Mouse (Mus musculus): ENCODE results near the gene Zcchc13. TPM values are rescaled to one million over a fixed set of nuclear protein-coding genes. Genes with fewer than 3 reads are reported as not detected.
A peak's percentile ranks its signal among the peaks of the same experiment; 100 is the strongest.

The Zcchc13 gene
- not detected in 2 replicates for polyA plus RNA-seq (2015; fragmentation: Nextera tagmentation; extraction: Ambion mirVana)

DNA sequence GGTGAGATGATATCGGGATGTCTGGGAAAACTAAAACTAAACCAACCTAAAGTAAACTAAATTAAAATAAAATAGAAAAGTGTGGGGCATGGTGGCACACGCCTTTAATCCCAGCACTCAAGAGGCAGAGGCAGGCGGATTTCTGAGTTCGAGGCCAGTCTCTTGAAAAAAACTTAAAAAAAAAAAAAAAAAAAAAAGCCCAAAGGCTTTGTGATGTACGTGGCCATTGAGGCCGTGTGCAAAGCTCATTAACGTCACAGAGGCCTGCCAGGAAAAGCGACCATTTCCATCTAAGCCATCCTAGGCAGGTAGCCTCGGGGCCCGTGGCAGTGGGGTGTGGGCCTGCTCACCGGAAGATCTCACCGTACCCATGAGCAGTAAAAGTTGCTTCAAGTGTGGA is at the start of gene Zcchc13:
Gene Zcchc13 (plus strand): TSS at position 284 of the 400 bp plus-strand sequence.
- no peak within 1 kb of the TSS for H3K27ac ChIP-seq
- no peak within 1 kb of the TSS for H3K4me2 ChIP-seq
- no peaks in the 10 kb centered on the region for H3K4me1 ChIP-seq (replicated peaks)
- no peak for ATAC-seq (ENCODE audit: low read depth)
- H3K9me3 ChIP-seq (replicated peaks): no peaks in the 10 kb centered on the region
- DNase-seq: no peak
- no peaks in the 10 kb centered on the region for H3K36me3 ChIP-seq
- 76% methylated on average over 12 of the region's 12 CpGs for WGBS (ENCODE audit: insufficient replicate concordance)
- no peak within 1 kb of the TSS for H3K4me3 ChIP-seq (replicated peaks)
- H3K27me3 ChIP-seq: no peaks in the 10 kb centered on the region
- no peak within 1 kb of the TSS for H3K9ac ChIP-seq

DNA sequence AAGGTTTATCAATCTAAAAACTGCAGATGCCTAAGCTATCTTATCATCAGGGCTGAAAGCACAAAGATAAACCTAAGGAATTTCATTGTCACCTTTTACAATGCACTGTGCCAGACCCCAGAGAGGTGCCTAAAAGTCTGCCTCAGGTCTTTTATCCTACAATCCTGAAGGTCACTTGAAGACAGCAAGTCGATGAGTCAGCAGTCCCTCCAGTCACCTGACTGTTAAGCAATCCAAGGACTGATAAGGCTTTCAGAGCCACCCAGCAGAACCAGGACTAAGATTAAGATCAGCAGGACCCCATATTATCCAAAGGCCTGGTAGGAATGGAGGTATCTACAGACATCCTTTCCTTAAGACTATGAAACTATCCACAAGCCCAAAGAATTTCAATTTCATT is 46.1 kb upstream of the Zcchc13 start:
- no peak overlapping the region for H3K27ac ChIP-seq
- H3K9ac ChIP-seq: no peak overlapping the region
- H3K4me3 ChIP-seq (replicated peaks): no peak overlapping the region
- H3K4me2 ChIP-seq: no peak overlapping the region
- peak; percentile 0 for DNase-seq
- peaks cover 25% of the 10 kb centered on the region; the same call in 1 of the 2 replicates for H3K36me3 ChIP-seq
- no peaks in the 10 kb centered on the region for H3K27me3 ChIP-seq
- 18% methylated on average over 1 of the region's 1 CpGs for whole genome bisulfite sequencing (ENCODE audit: insufficient replicate concordance)
- H3K4me1 ChIP-seq (replicated peaks): peaks cover 5% of the 10 kb centered on the region
- ATAC-seq (ENCODE audit: low read depth): no peak
- H3K9me3 ChIP-seq (replicated peaks): no peaks in the 10 kb centered on the region

DNA sequence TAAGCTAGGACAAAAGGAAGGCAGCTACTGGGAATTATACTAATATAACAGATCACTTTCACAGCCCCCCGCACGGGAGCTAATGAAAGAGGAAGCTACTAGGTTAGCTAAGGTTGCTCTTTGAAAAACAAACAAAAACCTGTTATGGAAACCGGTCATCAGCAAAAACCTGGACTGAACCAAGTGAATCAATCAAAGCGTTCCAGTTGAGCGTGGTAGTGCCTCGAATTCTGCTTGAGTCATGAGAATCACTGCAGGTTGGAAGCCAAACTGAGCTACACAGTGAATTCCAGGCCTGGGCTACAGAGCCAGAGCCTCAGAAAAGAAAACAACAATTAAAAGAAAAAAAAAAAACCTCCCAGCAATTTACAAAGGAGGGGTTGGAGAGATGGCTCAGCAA is 38.3 kb upstream of the Zcchc13 start:
- no peaks in the 10 kb centered on the region for H3K9me3 ChIP-seq (replicated peaks)
- ATAC-seq (ENCODE audit: low read depth): no peak
- H3K4me3 ChIP-seq (replicated peaks): no peak overlapping the region
- no peak overlapping the region for H3K4me2 ChIP-seq
- H3K9ac ChIP-seq: no peak overlapping the region
- H3K27me3 ChIP-seq: no peaks in the 10 kb centered on the region
- peaks cover 41% of the 10 kb centered on the region for H3K36me3 ChIP-seq
- 77% methylated on average over 6 of the region's 6 CpGs for WGBS (ENCODE audit: insufficient replicate concordance)
- H3K27ac ChIP-seq: no peak overlapping the region
- no peak for DNase-seq
- no peaks in the 10 kb centered on the region for H3K4me1 ChIP-seq (replicated peaks)

DNA sequence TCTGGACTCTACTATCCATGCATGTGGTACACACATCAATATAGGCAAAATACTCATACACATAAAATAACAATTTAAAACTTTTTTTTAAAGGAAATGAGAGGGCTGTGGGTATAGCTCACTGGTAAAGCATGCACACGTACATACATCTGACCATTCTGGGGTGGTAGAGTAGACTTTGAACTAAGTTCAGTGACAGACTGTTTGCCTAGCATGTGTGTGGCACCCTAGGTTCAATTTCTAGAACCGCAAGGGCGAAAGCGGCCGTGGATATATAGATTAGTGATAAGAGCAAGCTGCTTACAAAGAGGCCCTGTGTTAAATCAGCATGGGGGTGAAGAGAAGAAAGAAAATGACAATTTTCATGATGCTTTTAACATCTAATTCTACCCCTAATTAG is 27.8 kb upstream of the Zcchc13 start:
- Histone ChIP-seq H3K27me3 (no peaks in the 10 kb centered on the region), H3K4me2 (no peak overlapping the region), H3K4me3 (replicated peaks) (no peak overlapping the region), H3K9ac (no peak overlapping the region), H3K27ac (no peak overlapping the region), H3K9me3 (replicated peaks) (no peaks in the 10 kb centered on the region), H3K36me3 (peaks cover 71% of the 10 kb centered on the region), H3K4me1 (replicated peaks) (no peaks in the 10 kb centered on the region)
- WGBS (ENCODE audit: insufficient replicate concordance): 84% methylated on average over 5 of the region's 5 CpGs
- ATAC-seq (ENCODE audit: low read depth): no peak
- DNase-seq: no peak

DNA sequence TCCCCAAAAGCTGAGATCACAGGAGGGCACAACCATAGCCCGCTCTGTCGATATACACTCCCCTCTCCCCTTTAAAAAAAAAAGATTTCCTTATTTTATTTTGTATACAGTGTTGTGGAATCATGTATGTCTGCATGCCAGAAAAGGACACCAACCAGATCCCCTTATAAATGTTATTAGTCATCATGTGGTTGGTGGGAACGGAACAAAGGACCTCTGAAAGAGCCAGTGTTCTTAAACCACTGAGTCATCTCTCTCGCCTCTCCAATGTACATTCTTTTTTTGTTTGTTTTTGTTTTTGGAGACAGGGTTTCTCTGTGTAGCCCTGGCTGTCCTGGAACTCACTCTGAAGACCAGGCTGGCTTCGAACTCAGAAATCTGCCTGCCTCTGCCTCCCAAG is 26.2 kb upstream of the Zcchc13 start:
- WGBS (ENCODE audit: insufficient replicate concordance): 85% methylated on average over 5 of the region's 5 CpGs
- no peak overlapping the region for H3K9ac ChIP-seq
- no peaks in the 10 kb centered on the region for H3K27me3 ChIP-seq
- no peaks in the 10 kb centered on the region for H3K4me1 ChIP-seq (replicated peaks)
- H3K36me3 ChIP-seq: peaks cover 69% of the 10 kb centered on the region
- no peaks in the 10 kb centered on the region for H3K9me3 ChIP-seq (replicated peaks)
- no peak overlapping the region for H3K4me2 ChIP-seq
- H3K4me3 ChIP-seq (replicated peaks): no peak overlapping the region
- ATAC-seq (ENCODE audit: low read depth) (no peak), DNase-seq (no peak)
- H3K27ac ChIP-seq: no peak overlapping the region

DNA sequence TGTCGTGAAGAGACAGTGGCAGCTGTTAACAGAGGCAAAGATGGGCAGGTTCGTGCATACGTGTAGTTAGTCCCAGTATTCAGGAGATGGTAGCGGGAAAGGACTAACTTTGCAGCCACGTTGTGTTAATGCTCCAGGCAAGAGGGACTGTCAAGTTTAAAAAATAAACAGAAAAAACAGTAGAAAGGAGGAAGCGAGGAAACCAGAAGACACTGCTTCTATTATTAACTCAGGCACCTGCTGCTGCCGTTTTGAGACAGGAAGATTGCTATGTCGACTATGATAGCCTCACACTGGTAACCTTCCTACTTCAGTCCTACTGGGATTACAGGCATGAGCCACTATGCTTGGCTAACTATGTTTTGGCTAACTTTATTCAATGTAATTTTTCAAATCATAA is 24.9 kb upstream of the Zcchc13 start:
- no peaks in the 10 kb centered on the region for H3K4me1 ChIP-seq (replicated peaks)
- DNase-seq (no peak), ATAC-seq (ENCODE audit: low read depth) (no peak)
- H3K27me3 ChIP-seq: no peaks in the 10 kb centered on the region
- no peaks in the 10 kb centered on the region for H3K9me3 ChIP-seq (replicated peaks)
- no peak overlapping the region for H3K9ac ChIP-seq
- no peak overlapping the region for H3K4me3 ChIP-seq (replicated peaks)
- H3K4me2 ChIP-seq: no peak overlapping the region
- peaks cover 69% of the 10 kb centered on the region for H3K36me3 ChIP-seq
- H3K27ac ChIP-seq: no peak overlapping the region
- 69% methylated on average over 8 of the region's 8 CpGs for WGBS (ENCODE audit: insufficient replicate concordance)

DNA sequence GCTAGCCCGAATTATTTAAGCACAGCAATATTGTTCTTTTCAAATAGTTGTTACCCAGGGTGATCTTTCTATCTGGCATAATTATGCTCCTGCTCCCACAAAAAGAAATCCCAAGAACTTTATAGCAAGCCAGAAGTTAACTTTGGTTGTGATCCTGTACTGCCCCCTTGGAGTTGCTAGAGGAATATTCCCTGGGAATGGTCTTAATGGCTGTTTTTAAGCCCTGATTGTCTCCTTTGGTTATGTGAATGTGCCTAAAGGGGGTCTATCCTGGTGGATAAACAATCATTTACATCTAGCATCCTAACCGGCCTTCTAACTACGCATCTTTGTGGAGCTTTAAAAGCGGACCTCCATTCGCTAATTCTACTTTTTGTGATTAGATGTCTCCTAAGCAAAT is 20.0 kb upstream of the Zcchc13 start:
- H3K9me3 ChIP-seq (replicated peaks): no peaks in the 10 kb centered on the region
- peaks cover 4% of the 10 kb centered on the region; the same call in 1 of the 2 replicates for H3K4me1 ChIP-seq (replicated peaks)
- no peaks in the 10 kb centered on the region for H3K27me3 ChIP-seq
- no peak for DNase-seq
- no peak overlapping the region for H3K4me3 ChIP-seq (replicated peaks)
- WGBS (ENCODE audit: insufficient replicate concordance): 87% methylated on average over 5 of the region's 5 CpGs
- ATAC-seq (ENCODE audit: low read depth): no peak
- H3K4me2 ChIP-seq: no peak overlapping the region
- H3K36me3 ChIP-seq: peaks cover 60% of the 10 kb centered on the region
- H3K27ac ChIP-seq: no peak overlapping the region
- no peak overlapping the region for H3K9ac ChIP-seq

DNA sequence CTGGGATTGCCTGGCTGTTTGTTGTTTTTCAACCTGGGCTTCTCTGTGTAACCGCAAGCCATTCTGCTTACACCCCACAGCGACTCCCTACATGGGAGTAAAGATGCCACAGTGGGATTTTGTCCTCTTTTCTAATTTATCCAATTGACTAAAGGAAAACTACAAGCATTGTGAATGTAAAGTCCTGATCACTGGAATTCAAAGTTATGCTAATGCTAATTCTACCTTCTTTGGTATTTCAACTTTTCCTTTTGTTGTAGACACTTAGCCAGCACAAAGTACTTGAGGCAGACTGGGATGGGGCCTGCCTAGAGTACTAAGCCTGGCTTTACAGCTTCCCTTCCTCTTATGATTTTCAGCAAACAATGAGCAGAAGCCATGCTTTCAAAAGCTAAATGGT is 18.9 kb upstream of the Zcchc13 start:
- peaks cover 52% of the 10 kb centered on the region for H3K36me3 ChIP-seq
- 91% methylated on average over 2 of the region's 2 CpGs for WGBS (ENCODE audit: insufficient replicate concordance)
- ATAC-seq (ENCODE audit: low read depth): no peak

DNA sequence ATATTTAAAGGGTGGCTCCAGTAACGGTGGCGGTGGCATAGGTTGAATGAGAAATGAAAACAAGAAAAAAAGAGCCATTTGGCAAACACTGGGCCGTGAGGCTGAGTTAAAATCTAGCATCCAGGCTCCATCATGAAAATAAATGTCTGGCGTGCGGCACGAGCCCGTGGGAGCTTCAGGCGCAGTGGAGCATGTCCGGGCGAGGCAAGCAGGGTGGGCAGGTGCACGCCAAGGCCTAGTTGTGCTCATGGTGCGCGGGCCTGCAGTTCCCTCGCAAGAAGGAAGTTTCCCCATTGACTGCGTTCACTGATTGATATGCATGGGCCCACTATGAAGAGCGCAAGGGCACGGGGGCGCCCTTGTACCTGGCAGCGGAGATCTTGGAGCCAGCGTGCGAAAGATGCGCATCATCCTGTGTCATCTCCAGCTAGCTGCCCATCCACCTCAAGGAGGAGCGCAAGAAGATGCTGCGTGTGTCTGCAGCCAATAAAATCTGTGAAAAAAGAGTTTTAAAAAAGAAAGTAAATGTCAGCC is 15.6 kb upstream of the Zcchc13 start:
- no peak overlapping the region for H3K27ac ChIP-seq
- H3K9ac ChIP-seq: no peak overlapping the region
- no peak for ATAC-seq (ENCODE audit: low read depth)

More for the DNA sequence above, 18.9 kb upstream of the Zcchc13 start:
- Histone ChIP-seq H3K4me3 (replicated peaks) (no peak overlapping the region), H3K4me2 (no peak overlapping the region), H3K9ac (no peak overlapping the region), H3K9me3 (replicated peaks) (no peaks in the 10 kb centered on the region), H3K4me1 (replicated peaks) (peaks cover 10% of the 10 kb centered on the region; the same call in 1 of the 2 replicates), H3K27me3 (no peaks in the 10 kb centered on the region), H3K27ac (no peak overlapping the region)
- DNase-seq: no peak

DNA sequence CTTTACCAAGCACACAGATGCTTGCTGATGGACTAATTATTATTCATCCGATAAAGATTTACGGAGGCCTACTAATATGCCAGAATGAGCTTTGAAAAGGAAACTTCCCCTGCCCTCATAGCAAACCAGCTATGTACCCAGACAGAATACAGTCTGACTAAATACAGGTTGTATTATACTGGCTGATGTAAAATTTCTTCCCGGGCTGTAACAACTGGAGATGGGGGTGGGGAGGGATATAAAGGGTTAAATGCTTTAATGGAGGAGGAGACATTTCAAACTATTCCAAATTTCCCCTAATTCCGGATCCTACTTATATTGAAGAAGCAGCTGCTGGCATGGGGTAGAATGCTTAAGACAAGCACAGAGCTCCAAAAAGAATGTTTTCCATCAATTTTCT is 14.9 kb upstream of the Zcchc13 start:
- Histone ChIP-seq H3K27ac (no peak overlapping the region; the same call in 1 of the 2 replicates), H3K27me3 (no peaks in the 10 kb centered on the region), H3K36me3 (peaks cover 23% of the 10 kb centered on the region), H3K9me3 (replicated peaks) (no peaks in the 10 kb centered on the region), H3K4me3 (replicated peaks) (peak overlapping the region; percentile 69), H3K9ac (peak overlapping the region; percentile 73), H3K4me1 (replicated peaks) (peaks cover 22% of the 10 kb centered on the region), H3K4me2 (peak overlapping the region; percentile 71)
- ATAC-seq (ENCODE audit: low read depth) (no peak), DNase-seq (no peak)
- WGBS (ENCODE audit: insufficient replicate concordance): 80% methylated on average over 4 of the region's 4 CpGs

More for the DNA sequence above, 15.6 kb upstream of the Zcchc13 start:
- Histone ChIP-seq H3K4me3 (replicated peaks) (no peak overlapping the region), H3K4me2 (no peak overlapping the region), H3K9me3 (replicated peaks) (no peaks in the 10 kb centered on the region), H3K36me3 (peaks cover 27% of the 10 kb centered on the region), H3K4me1 (replicated peaks) (peaks cover 22% of the 10 kb centered on the region), H3K27me3 (no peaks in the 10 kb centered on the region)
- no peak for DNase-seq
- WGBS (ENCODE audit: insufficient replicate concordance): 88% methylated on average over 24 of the region's 24 CpGs

DNA sequence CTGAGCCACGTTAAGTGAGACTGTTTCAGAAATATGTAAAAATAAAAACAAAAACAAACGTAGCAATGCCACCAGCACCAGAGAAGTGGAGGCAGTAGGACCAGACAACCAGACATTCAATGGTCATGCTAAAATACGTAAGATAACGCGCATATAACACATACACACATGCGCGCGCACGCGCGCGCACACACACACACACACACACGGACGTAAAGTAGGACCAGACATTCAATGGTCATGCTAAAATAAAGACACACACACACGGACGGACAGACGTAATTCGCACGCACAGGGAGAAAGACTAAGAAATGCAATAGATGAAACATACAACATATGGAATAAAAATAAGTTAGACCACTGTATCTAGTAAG is 14.2 kb upstream of the Zcchc13 start:
- ATAC-seq (ENCODE audit: low read depth): peak; percentile 47

More for the DNA sequence above, 14.2 kb upstream of the Zcchc13 start:
- WGBS (ENCODE audit: insufficient replicate concordance): 19% methylated on average over 19 of the region's 19 CpGs
- Histone ChIP-seq H3K9ac (peak overlapping the region; percentile 73), H3K4me3 (replicated peaks) (peak overlapping the region; percentile 69), H3K9me3 (replicated peaks) (no peaks in the 10 kb centered on the region), H3K27me3 (no peaks in the 10 kb centered on the region), H3K4me2 (peak overlapping the region; percentile 71), H3K27ac (peak overlapping the region; percentile 85), H3K4me1 (replicated peaks) (peaks cover 25% of the 10 kb centered on the region), H3K36me3 (peaks cover 22% of the 10 kb centered on the region)
- DNase-seq: peak; percentile 67

Data from liver, embryonic 13.5 days (tissue).